Mouse (Mus musculus) megakaryocyte, embryonic 14.5 days (primary cell): Measurements from ENCODE around the gene Anp32e. TPM values are rescaled to one million over a fixed set of nuclear protein-coding genes. Genes with fewer than 3 reads are reported as not detected.
"Not testable (repeated sequence)": the region's sequence is repeated elsewhere in the genome, so short reads cannot be mapped to it uniquely, and the experiment has no call there.

Experiments used
- H3K27me3 ChIP-seq: replicated peaks from 2 replicates; pipeline ENCODE3; 2012; ENCODE audit warnings: inconsistent platforms
- H3K36me3 ChIP-seq: replicated peaks from 2 replicates; pipeline ENCODE3; 2012; ENCODE audit warnings: low read length, inconsistent platforms, mixed read lengths
- H3K4me1 ChIP-seq: 2 replicates; pipeline ENCODE4 v1.6.1; 2012; ENCODE audit warnings: inconsistent platforms
- H3K4me3 ChIP-seq: replicated peaks from 2 replicates; pipeline ENCODE3; 2012; ENCODE audit warnings: moderate library complexity, mild to moderate bottlenecking, inconsistent platforms
- H3K9me3 ChIP-seq: 2 replicates; pipeline ENCODE4 v1.6.1; 2012; ENCODE audit warnings: inconsistent platforms
- FLI1 ChIP-seq: IDR thresholded peaks from 2 replicates; pipeline ENCODE4 v1.6.1; 2012; ENCODE audit warnings: low read length, inconsistent platforms, mixed read lengths
- GATA1 ChIP-seq: IDR thresholded peaks from 3 replicates; pipeline ENCODE4 v1.6.1; 2012; ENCODE audit warnings: mixed read lengths, low read length, inconsistent platforms, borderline replicate concordance
- polyA plus RNA-seq: library from polyadenylated mRNA; stranded (reverse); fragments of >175 nt; gene quantifications from 2 replicates; pipeline ENCODE4 v1.2.3, GENCODE M21; 2012; ENCODE audit warnings: low replicate concordance; ENCODE audit not compliant: insufficient read depth

Gene Anp32e
- polyA plus RNA-seq, 1 experiment: 183 TPM

GRCm38 (mm10) chr3:95938835-95939234 is 9.8 kb downstream of the Anp32e start:
- Histone ChIP-seq H3K4me1 (peaks cover 44% of the 10 kb centered on the region), H3K27me3 (no peaks in the 10 kb centered on the region), H3K4me3 (no peak overlapping the region), H3K36me3 (peaks cover 90% of the 10 kb centered on the region), H3K9me3 (no peaks in the 10 kb centered on the region)
- TF ChIP-seq GATA1: no peak
- no peak for TF ChIP-seq FLI1

GRCm38 (mm10) chr3:95942749-95943148 is 13.7 kb downstream of the Anp32e start:
- Histone ChIP-seq H3K9me3 (no peaks in the 10 kb centered on the region), H3K4me3 (no peak overlapping the region), H3K36me3 (peaks cover 97% of the 10 kb centered on the region), H3K4me1 (peaks cover 49% of the 10 kb centered on the region), H3K27me3 (no peaks in the 10 kb centered on the region)
- TF ChIP-seq FLI1 (no peak), GATA1 (no peak)

- H3K9me3 ChIP-seq: no peaks in the 10 kb centered on the region
- peaks cover 96% of the 10 kb centered on the region for H3K36me3 ChIP-seq
- no peak for TF ChIP-seq FLI1
- no peak for TF ChIP-seq GATA1
- peak overlapping the region; percentile 31 for H3K4me3 ChIP-seq
- H3K4me1 ChIP-seq: peaks cover 44% of the 10 kb centered on the region
- H3K27me3 ChIP-seq: no peaks in the 10 kb centered on the region
These were observed 14.2 kb downstream of the Anp32e start for GRCm38 (mm10) chr3:95943226-95943625.

- H3K4me3 ChIP-seq: no peak overlapping the region
- TF ChIP-seq GATA1 (no peak), FLI1 (no peak)
- H3K27me3 ChIP-seq: no peaks in the 10 kb centered on the region
- no peaks in the 10 kb centered on the region for H3K9me3 ChIP-seq
- H3K4me1 ChIP-seq: peaks cover 45% of the 10 kb centered on the region
- H3K36me3 ChIP-seq: peaks cover 86% of the 10 kb centered on the region
These were observed 15.7 kb downstream of the Anp32e start for GRCm38 (mm10) chr3:95944742-95945141.

- peaks cover 76% of the 10 kb centered on the region for H3K36me3 ChIP-seq
- TF ChIP-seq GATA1 (no peak), FLI1 (no peak)
- no peaks in the 10 kb centered on the region for H3K27me3 ChIP-seq
- peaks cover 41% of the 10 kb centered on the region for H3K4me1 ChIP-seq
- no peak overlapping the region for H3K4me3 ChIP-seq
- H3K9me3 ChIP-seq: no peaks in the 10 kb centered on the region
These were observed 16.7 kb downstream of the Anp32e start for GRCm38 (mm10) chr3:95945731-95946240.

- peaks cover 33% of the 10 kb centered on the region for H3K4me1 ChIP-seq
- peaks cover 51% of the 10 kb centered on the region for H3K36me3 ChIP-seq
- H3K4me3 ChIP-seq: no peak overlapping the region
- H3K9me3 ChIP-seq: no peaks in the 10 kb centered on the region
- TF ChIP-seq GATA1 (no peak), FLI1 (no peak)
- no peaks in the 10 kb centered on the region for H3K27me3 ChIP-seq
These were observed 19.3 kb downstream of the Anp32e start for GRCm38 (mm10) chr3:95948325-95948724.

GRCm38 (mm10) chr3:95950763-95951551 is 21.9 kb downstream of the Anp32e start:
- TF ChIP-seq GATA1: no peak
- TF ChIP-seq FLI1: no peak
- H3K4me3 ChIP-seq: peak overlapping the region; percentile 97
- peaks cover 33% of the 10 kb centered on the region for H3K4me1 ChIP-seq
- peaks cover 26% of the 10 kb centered on the region for H3K36me3 ChIP-seq
- no peaks in the 10 kb centered on the region for H3K27me3 ChIP-seq
- H3K9me3 ChIP-seq: no peaks in the 10 kb centered on the region

GRCm38 (mm10) chr3:95951566-95951965 is 22.5 kb downstream of the Anp32e start:
- H3K4me1 ChIP-seq: peaks cover 39% of the 10 kb centered on the region
- not testable (repeated sequence) for H3K9me3 ChIP-seq, H3K27me3 ChIP-seq

GRCm38 (mm10) chr3:95953023-95953422 is 24.0 kb downstream of the Anp32e start:
- H3K36me3 ChIP-seq: peaks cover 6% of the 10 kb centered on the region
- no peaks in the 10 kb centered on the region for H3K27me3 ChIP-seq
- peak overlapping the region; percentile 50 for H3K4me3 ChIP-seq
- H3K9me3 ChIP-seq: no peaks in the 10 kb centered on the region
- peaks cover 53% of the 10 kb centered on the region for H3K4me1 ChIP-seq
- no peak for TF ChIP-seq GATA1
- no peak for TF ChIP-seq FLI1

More at GRCm38 (mm10) chr3:95951566-95951965, 22.5 kb downstream of the Anp32e start:
- Histone ChIP-seq H3K36me3 (peaks cover 20% of the 10 kb centered on the region), H3K4me3 (peak overlapping the region; percentile 97)

- Histone ChIP-seq H3K4me1 (peaks cover 57% of the 10 kb centered on the region), H3K4me3 (peak overlapping the region; percentile 50), H3K9me3 (no peaks in the 10 kb centered on the region), H3K36me3 (peaks cover 3% of the 10 kb centered on the region), H3K27me3 (no peaks in the 10 kb centered on the region)
- TF ChIP-seq GATA1 (no peak), FLI1 (no peak)
These were observed 24.5 kb downstream of the Anp32e start for GRCm38 (mm10) chr3:95953522-95953921.

GRCm38 (mm10) chr3:95954648-95955173 is 25.7 kb downstream of the Anp32e start:
- not testable (repeated sequence) for H3K36me3 ChIP-seq, H3K4me3 ChIP-seq, H3K27me3 ChIP-seq, H3K9me3 ChIP-seq
- H3K4me1 ChIP-seq: peaks cover 57% of the 10 kb centered on the region
